Mouse (Mus musculus) CD8-positive naive resting alpha-beta T cell, adult 2 months (primary cell): ENCODE data around the gene Bok.
A peak's percentile ranks its signal among the peaks of the same experiment; 100 is the strongest.

Experiments used
- DNase-seq, 2 experiments: peaks; one replicate each; pipeline ENCODE4 v3.0.0; 2022; ENCODE audit warnings: low read depth in 2 of 2, low spot score in 2 of 2

The Bok gene

GRCm38 (mm10) chr1:93740671-93741070, 55.2 kb downstream of the Bok start:
- DNase-seq: no peak

- DNase-seq: no peak
Observed at GRCm38 (mm10) chr1:93741987-93742386, 56.5 kb downstream of the Bok start.

GRCm38 (mm10) chr1:93742910-93743309, 57.5 kb downstream of the Bok start:
- DNase-seq: peak in 1 of 2 experiments; percentile 8
